Mouse (Mus musculus): ENCODE data around the gene C8a. TPM values are rescaled to one million over a fixed set of nuclear protein-coding genes. Genes with fewer than 3 reads are reported as not detected.

Gene C8a
- total RNA-seq, 2 experiments from 2014 or later: not detected

- ATAC-seq (replicated peaks; ENCODE audit: poor library complexity): no peak
Measured at GRCm38 (mm10) chr4:104770331-104770730, 105.9 kb downstream of the C8a start.

GRCm38 (mm10) chr4:104769602-104770001, 106.6 kb downstream of the C8a start:
- ATAC-seq (replicated peaks; ENCODE audit: poor library complexity): no peak

GRCm38 (mm10) chr4:104768190-104768589, 108.0 kb downstream of the C8a start:
- ATAC-seq (replicated peaks; ENCODE audit: poor library complexity): no peak

- no peak for ATAC-seq (replicated peaks; ENCODE audit: poor library complexity)
Measured at GRCm38 (mm10) chr4:104766065-104766464, 110.1 kb downstream of the C8a start, which contains the start of gene C8b. Gene C8b, plus strand, starts transcription at chr4:104766317.

Other genes with a start within 250 kb of the C8a start
- not detected in 2 replicates for gene C8b, start 110.1 kb downstream of the C8a start, total RNA-seq (2015)
- not detected in 2 replicates for gene C8b, start 110.1 kb downstream of the C8a start, total RNA-seq (2017)
- not detected in 2 replicates for gene Gm17662, start 19.1 kb downstream of the C8a start, total RNA-seq (2015)
- gene Gm17662, start 19.1 kb downstream of the C8a start, total RNA-seq (2017): not detected in 2 replicates
- not detected in 2 replicates for gene Fyb2, start 37.1 kb upstream of the C8a start, total RNA-seq (2015)
- not detected in 2 replicates for gene Fyb2, start 37.1 kb upstream of the C8a start, total RNA-seq (2017)
- 0.20 and 0.42 TPM in 2 replicates for gene Prkaa2, start 233.5 kb upstream of the C8a start, total RNA-seq (2015)
- gene Prkaa2, start 233.5 kb upstream of the C8a start, total RNA-seq (2017): 0.03 TPM in 1 of 2 replicates, not detected in the other

Data from megakaryocyte progenitor cell, adult 5-6 weeks (primary cell).